Mouse (Mus musculus): ENCODE data around the gene Lrrc28.

DNA sequence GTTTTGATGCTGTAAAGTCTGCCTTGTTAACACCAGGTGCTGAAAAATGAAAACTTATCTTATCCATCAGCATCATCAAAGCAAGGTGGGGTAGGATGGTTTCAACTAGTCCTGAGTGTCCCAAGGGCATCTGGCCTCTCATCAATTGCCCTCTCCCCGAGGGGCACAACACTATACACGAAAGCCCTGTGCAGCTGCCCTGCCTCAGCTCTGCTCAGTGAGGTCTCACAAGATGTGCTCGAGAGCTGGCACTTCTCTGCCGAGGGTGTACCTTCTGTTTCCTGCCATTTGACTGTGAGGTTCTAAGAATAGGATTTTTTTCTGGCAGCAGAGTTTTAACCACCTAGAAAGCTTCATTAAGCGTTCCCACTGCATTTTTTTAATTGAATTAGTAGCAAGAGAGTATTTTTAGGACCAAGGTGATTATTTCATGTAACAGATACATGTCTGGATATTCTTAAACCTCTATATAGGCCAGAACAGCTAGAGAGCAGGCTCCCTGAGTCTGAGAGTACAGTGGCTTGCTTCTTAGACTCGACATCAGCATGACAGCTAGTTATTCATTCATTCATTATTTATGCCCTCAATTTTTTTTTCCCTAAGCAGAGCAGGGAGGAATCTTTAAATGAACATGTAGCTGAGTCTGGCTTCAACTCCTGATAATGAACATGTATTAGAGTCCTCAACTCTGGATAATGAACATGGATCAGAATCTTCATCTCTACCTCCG, 141.6 kb downstream of the Lrrc28 start:
- TF ChIP-seq CTCF (IDR thresholded peaks at IDR 0.05; ENCODE audit: low read depth, low read length) (no peak), GATA1 (IDR thresholded peaks at IDR 0.05; ENCODE audit: borderline replicate concordance, low read length) (no peak), POLR2AphosphoS5 (IDR thresholded peaks at IDR 0.05; ENCODE audit: insufficient replicate concordance, low read depth, low read length) (no peak), TAL1 (conservative IDR thresholded peaks at IDR 0.05; ENCODE audit: low read depth, low read length) (no peak), GATA2 (IDR thresholded peaks at IDR 0.05; ENCODE audit: borderline replicate concordance, low read depth, low read length) (no peak)
